Mouse (Mus musculus): ENCODE data around the gene Pigq. TPM values are rescaled to one million over a fixed set of nuclear protein-coding genes. Genes with fewer than 3 reads are reported as not detected.

The Pigq gene
- polyA plus RNA-seq (2012; rRNA removed) = 170 and 191 TPM in 2 replicates

- peaks cover 4% of the 10 kb centered on the region for H3K4me1 ChIP-seq (ENCODE audit: control insufficient read depth, insufficient read depth, low read length)
- 45% methylated on average over 6 of the region's 6 CpGs for WGBS
- no peaks in the 10 kb centered on the region for H3K27me3 ChIP-seq (ENCODE audit: control insufficient read depth, insufficient read depth, low read length)
- H3K4me3 ChIP-seq (replicated peaks; ENCODE audit: insufficient read depth, low read depth, low read length) = no peak within 1 kb of the TSS
- DNase-seq = no peak
- TF ChIP-seq POLR2A (IDR thresholded peaks at IDR 0.05; ENCODE audit: borderline replicate concordance, insufficient read depth, low read length) = no peak
- H3K27ac ChIP-seq (ENCODE audit: insufficient read depth, low read length) = no peak within 1 kb of the TSS
Measured at GRCm38 (mm10) chr17:25944366-25945163, at the start of gene Pigq, which contains the start of gene Nhlrc4. Pigq (minus strand) TSS chr17:25944936. Nhlrc4 (minus strand) TSS chr17:25944961.

GRCm38 (mm10) chr17:25993489-25993888, 48.8 kb upstream of the Pigq start:
- H3K4me3 ChIP-seq (replicated peaks; ENCODE audit: insufficient read depth, low read depth, low read length) = no peak overlapping the region
- no peak for DNase-seq
- no peaks in the 10 kb centered on the region; the same call in 1 of the 2 replicates for H3K4me1 ChIP-seq (ENCODE audit: control insufficient read depth, insufficient read depth, low read length)
- no peak overlapping the region for H3K27ac ChIP-seq (ENCODE audit: insufficient read depth, low read length)
- H3K27me3 ChIP-seq (ENCODE audit: control insufficient read depth, insufficient read depth, low read length) = no peaks in the 10 kb centered on the region
- no peak for TF ChIP-seq CTCF (IDR thresholded peaks at IDR 0.05; ENCODE audit: borderline replicate concordance, insufficient read depth, low read depth, low read length)
- no peak for TF ChIP-seq POLR2A (IDR thresholded peaks at IDR 0.05; ENCODE audit: borderline replicate concordance, insufficient read depth, low read length)
- 93% methylated on average over 3 of the region's 3 CpGs for WGBS

- H3K27ac ChIP-seq (ENCODE audit: insufficient read depth, low read length) = no peak overlapping the region
- H3K27me3 ChIP-seq (ENCODE audit: control insufficient read depth, insufficient read depth, low read length) = no peaks in the 10 kb centered on the region
- 97% methylated on average over 4 of the region's 4 CpGs for WGBS
- no peaks in the 10 kb centered on the region for H3K4me1 ChIP-seq (ENCODE audit: control insufficient read depth, insufficient read depth, low read length)
- H3K4me3 ChIP-seq (replicated peaks; ENCODE audit: insufficient read depth, low read depth, low read length) = no peak overlapping the region
- DNase-seq = no peak
- no peak for TF ChIP-seq CTCF (IDR thresholded peaks at IDR 0.05; ENCODE audit: borderline replicate concordance, insufficient read depth, low read depth, low read length)
- TF ChIP-seq POLR2A (IDR thresholded peaks at IDR 0.05; ENCODE audit: borderline replicate concordance, insufficient read depth, low read length) = no peak
Measured at GRCm38 (mm10) chr17:25992274-25992673, 47.5 kb upstream of the Pigq start.

GRCm38 (mm10) chr17:25990331-25990730, 45.6 kb upstream of the Pigq start:
- Histone ChIP-seq H3K27me3 (ENCODE audit: control insufficient read depth, insufficient read depth, low read length) (no peaks in the 10 kb centered on the region), H3K4me1 (ENCODE audit: control insufficient read depth, insufficient read depth, low read length) (no peaks in the 10 kb centered on the region), H3K27ac (ENCODE audit: insufficient read depth, low read length) (no peak overlapping the region), H3K4me3 (replicated peaks; ENCODE audit: insufficient read depth, low read depth, low read length) (no peak overlapping the region)
- WGBS = 96% methylated on average over 5 of the region's 5 CpGs
- TF ChIP-seq POLR2A (IDR thresholded peaks at IDR 0.05; ENCODE audit: borderline replicate concordance, insufficient read depth, low read length) = no peak
- no peak for TF ChIP-seq CTCF (IDR thresholded peaks at IDR 0.05; ENCODE audit: borderline replicate concordance, insufficient read depth, low read depth, low read length)
- no peak for DNase-seq

GRCm38 (mm10) chr17:25985306-25986294, 40.9 kb upstream of the Pigq start, which contains the start of gene Capn15:
Capn15 (minus strand) TSS chr17:25985796.
- peak; percentile 95 to 96 for DNase-seq
- TF ChIP-seq CTCF (IDR thresholded peaks at IDR 0.05; ENCODE audit: borderline replicate concordance, insufficient read depth, low read depth, low read length) = peak; percentile 2; the same call in 1 of the 2 replicates
- peak; percentile 36; the same call in 1 of the 2 replicates for TF ChIP-seq POLR2A (IDR thresholded peaks at IDR 0.05; ENCODE audit: borderline replicate concordance, insufficient read depth, low read length)
- Histone ChIP-seq H3K4me3 (replicated peaks; ENCODE audit: insufficient read depth, low read depth, low read length) (peak within 1 kb of the TSS; percentile 91), H3K27ac (ENCODE audit: insufficient read depth, low read length) (peak within 1 kb of the TSS; percentile 77), H3K27me3 (ENCODE audit: control insufficient read depth, insufficient read depth, low read length) (no peaks in the 10 kb centered on the region), H3K4me1 (ENCODE audit: control insufficient read depth, insufficient read depth, low read length) (peaks cover 26% of the 10 kb centered on the region)
- under 1% methylated on average over 91 of the region's 91 CpGs for WGBS

- no peak for TF ChIP-seq CTCF (IDR thresholded peaks at IDR 0.05; ENCODE audit: borderline replicate concordance, insufficient read depth, low read depth, low read length)
- TF ChIP-seq POLR2A (IDR thresholded peaks at IDR 0.05; ENCODE audit: borderline replicate concordance, insufficient read depth, low read length) = no peak
- Histone ChIP-seq H3K27me3 (ENCODE audit: control insufficient read depth, insufficient read depth, low read length) (no peaks in the 10 kb centered on the region), H3K4me3 (replicated peaks; ENCODE audit: insufficient read depth, low read depth, low read length) (peak overlapping the region; percentile 91), H3K27ac (ENCODE audit: insufficient read depth, low read length) (peak overlapping the region; percentile 77), H3K4me1 (ENCODE audit: control insufficient read depth, insufficient read depth, low read length) (peaks cover 35% of the 10 kb centered on the region)
- DNase-seq = no peak
- 2% methylated on average over 17 of the region's 17 CpGs for WGBS
Measured at GRCm38 (mm10) chr17:25984556-25985305, 40.0 kb upstream of the Pigq start.

- 97% methylated on average over 1 of the region's 1 CpGs for WGBS
- no peaks in the 10 kb centered on the region for H3K27me3 ChIP-seq (ENCODE audit: control insufficient read depth, insufficient read depth, low read length)
- DNase-seq = no peak
- H3K27ac ChIP-seq (ENCODE audit: insufficient read depth, low read length) = no peak overlapping the region
- TF ChIP-seq POLR2A (IDR thresholded peaks at IDR 0.05; ENCODE audit: borderline replicate concordance, insufficient read depth, low read length) (no peak), CTCF (IDR thresholded peaks at IDR 0.05; ENCODE audit: borderline replicate concordance, insufficient read depth, low read depth, low read length) (no peak)
- peak overlapping the region; percentile 91 for H3K4me3 ChIP-seq (replicated peaks; ENCODE audit: insufficient read depth, low read depth, low read length)
- peaks cover 40% of the 10 kb centered on the region for H3K4me1 ChIP-seq (ENCODE audit: control insufficient read depth, insufficient read depth, low read length)
Measured at GRCm38 (mm10) chr17:25984066-25984465, 39.3 kb upstream of the Pigq start.
